8 mouse cellular contexts compared by ENCODE assay signal in genomic region chr16:4267857-4268666, GRCm38 (mm10). TPM values are rescaled to one million over a fixed set of nuclear protein-coding genes. Genes with fewer than 3 reads are reported as not detected.
DNase-seq lines count a peak whose midpoint lies in the region; ATAC-seq and TF ChIP-seq lines count a peak whose summit lies in the region.

No protein-coding gene starts in this region.

- TF ChIP-seq CTCF in ES-Bruce4 (IDR thresholded peaks at IDR 0.05; ENCODE audit: low read depth, low read length) = peak; percentile 85

- ATAC-seq in forebrain, embryonic 14.5 days = peak; percentile 88
- ATAC-seq in lung, embryonic 15.5 days (ENCODE audit: borderline replicate concordance, extremely low read depth, low FRiP score, low TSS enrichment) = peak; percentile 80

- no peaks in the 10 kb centered on the region for H3K4me1 ChIP-seq in ES-Bruce4 (ENCODE audit: control insufficient read depth, insufficient read depth, low read length)
- peaks cover 6% of the 10 kb centered on the region; the same call in 1 of the 2 replicates for H3K4me1 ChIP-seq in forebrain, embryonic 14.5 days (ENCODE audit: control insufficient read depth, insufficient read depth, low read length)
- H3K4me1 ChIP-seq in lung, embryonic 15.5 days = peaks cover 31% of the 10 kb centered on the region

- no peak for TF ChIP-seq POLR2A in ES-Bruce4 (IDR thresholded peaks at IDR 0.05; ENCODE audit: insufficient read depth, low read length)

- intact Hi-C loops in heart, postnatal 25 days (cut with DNase I) = loop anchor here (5.0 kb wide), 1 partner anchor 51 kb away; no protein-coding TSS in a partner anchor

- 9% methylated on average over 40 of the region's 40 CpGs for WGBS in forebrain, embryonic 14.5 days
- 9% methylated on average over 40 of the region's 40 CpGs for WGBS in lung, embryonic 15.5 days

- peak overlapping the region; percentile 68 for H3K4me2 ChIP-seq in forebrain, embryonic 14.5 days (ENCODE audit: low read length)
- peak overlapping the region; percentile 86 for H3K4me2 ChIP-seq in lung, embryonic 15.5 days

- no peaks in the 10 kb centered on the region; the same call in 1 of the 2 replicates for H3K27me3 ChIP-seq in ES-Bruce4 (ENCODE audit: control insufficient read depth, insufficient read depth, low read length, poor library complexity, severe bottlenecking)
- H3K27me3 ChIP-seq in forebrain, embryonic 14.5 days (replicated peaks; ENCODE audit: control insufficient read depth, insufficient read depth, low read length) = no peaks in the 10 kb centered on the region
- H3K27me3 ChIP-seq in lung, embryonic 15.5 days = no peaks in the 10 kb centered on the region

- no peaks in the 10 kb centered on the region for H3K36me3 ChIP-seq in ES-Bruce4 (ENCODE audit: control insufficient read depth, insufficient read depth, low read length, poor library complexity, severe bottlenecking)
- H3K36me3 ChIP-seq in forebrain, embryonic 14.5 days (ENCODE audit: control insufficient read depth, insufficient read depth, low read length) = no peaks in the 10 kb centered on the region
- H3K36me3 ChIP-seq in lung, embryonic 15.5 days = no peaks in the 10 kb centered on the region

- no peak for TF ChIP-seq EP300 in ES-Bruce4 (IDR thresholded peaks at IDR 0.05; ENCODE audit: insufficient read depth, low read depth, low read length)

- H3K27ac ChIP-seq in ES-Bruce4 (ENCODE audit: insufficient read depth, low read length) = no peak overlapping the region
- no peak overlapping the region for H3K27ac ChIP-seq in forebrain, embryonic 14.5 days (ENCODE audit: low read depth, low read length)
- no peak overlapping the region for H3K27ac ChIP-seq in lung, embryonic 15.5 days

- peak overlapping the region; percentile 66 for H3K4me3 ChIP-seq in ES-Bruce4 (ENCODE audit: low read depth, low read length)
- H3K4me3 ChIP-seq in forebrain, embryonic 14.5 days (ENCODE audit: low read depth, low read length) = peak overlapping the region; percentile 29
- H3K4me3 ChIP-seq in lung, embryonic 15.5 days = peak overlapping the region; percentile 44

- H3K9me3 ChIP-seq in ES-Bruce4 (replicated peaks; ENCODE audit: control insufficient read depth, insufficient read depth, low read length, poor library complexity, severe bottlenecking) = no peaks in the 10 kb centered on the region
- no peaks in the 10 kb centered on the region for H3K9me3 ChIP-seq in forebrain, embryonic 14.5 days (replicated peaks; ENCODE audit: control insufficient read depth, low read length)
- H3K9me3 ChIP-seq in lung, embryonic 15.5 days = no peaks in the 10 kb centered on the region

- DNase-seq in cerebellum, adult 11 months = peak; percentile 80
- DNase-seq in forebrain, embryonic 14.5 days (ENCODE audit: low spot score) = peak; percentile 69
- DNase-seq in heart, postnatal 25 days (ENCODE audit: low spot score) = peak; percentile 68
- DNase-seq in layer of hippocampus, adult 11-12 months (ENCODE audit: low spot score) = peak; percentile 67
- DNase-seq in ovary, adult 18-20 months (ENCODE audit: low spot score) = peak; percentile 70
- DNase-seq in thymus, postnatal 0 days (ENCODE audit: low spot score) = peak; percentile 50

- peak overlapping the region; percentile 38; the same call in 1 of the 2 replicates for H3K9ac ChIP-seq in ES-Bruce4 (ENCODE audit: low read depth, poor library complexity, severe bottlenecking)
- peak overlapping the region; percentile 51 for H3K9ac ChIP-seq in forebrain, embryonic 14.5 days (ENCODE audit: low read length)
- H3K9ac ChIP-seq in lung, embryonic 15.5 days = peak overlapping the region; percentile 55

RNA-seq across cellular contexts. Expression of gene Crebbp, which starts 54.3 kb away (rescaled TPM):
- polyA plus RNA-seq in ES-Bruce4 (2011; ENCODE audit: insufficient read depth, insufficient read length, low read depth, missing spikeins) = 46.0 and 48.9 TPM in 2 replicates
- polyA plus RNA-seq in forebrain, embryonic 14.5 days (2014; fragmentation: Nextera tagmentation; extraction: Ambion mirVana) = 35.3 and 36.0 TPM in 2 replicates
- total RNA-seq in heart, postnatal 25 days (2021) = 10 to 100 TPM; 34.5 to 43.4 TPM
- polyA plus RNA-seq in lung, embryonic 15.5 days (2015; fragmentation: Nextera tagmentation; extraction: Ambion mirVana) = 27.9 and 30.2 TPM in 2 replicates
- polyA plus RNA-seq in thymus, postnatal 0 days (2015; fragmentation: Nextera tagmentation; extraction: Ambion mirVana) = 27.9 and 41.8 TPM in 2 replicates
